Mouse (Mus musculus) neural tube, embryonic 11.5 days (tissue): ENCODE measurements around the gene Prcp. TPM values are rescaled to one million over a fixed set of nuclear protein-coding genes. Genes with fewer than 3 reads are reported as not detected.

Experiments
- ATAC-seq: fragments of 200-750 bp; cut with Nextera tagmentation; 2 replicates; pipeline ENCODE4 v1.8.0; 2017; ENCODE audit warnings: moderate number of reproducible peaks, mild to moderate bottlenecking, moderate TSS enrichment, moderate library complexity; ENCODE audit not compliant: insufficient read depth, low FRiP score, low TSS enrichment
- DNase-seq: peaks from one replicate; pipeline ENCODE4 v3.0.0-alpha.2; 2015; ENCODE audit warnings: low spot score
- H3K27ac ChIP-seq: fragments of 300-500 bp; sonication (generic); 2 replicates; pipeline ENCODE4 v1.5.1; 2014; ENCODE audit warnings: low read depth, mild to moderate bottlenecking, low read length
- H3K27me3 ChIP-seq: fragments of 300-500 bp; sonication (generic); 2 replicates; pipeline ENCODE4 v1.6.1; 2014; ENCODE audit warnings: mild to moderate bottlenecking, low read length, mixed read lengths; ENCODE audit not compliant: control insufficient read depth, insufficient read depth
- H3K36me3 ChIP-seq: fragments of 300-500 bp; sonication (generic); 2 replicates; pipeline ENCODE4 v1.6.1; 2014; ENCODE audit warnings: mild to moderate bottlenecking, low read length, moderate library complexity, mixed read lengths; ENCODE audit not compliant: control insufficient read depth, insufficient read depth
- H3K4me1 ChIP-seq: fragments of 300-500 bp; sonication (generic); 2 replicates; pipeline ENCODE4 v1.6.1; 2014; ENCODE audit warnings: low read length, mixed read lengths; ENCODE audit not compliant: control insufficient read depth, insufficient read depth
- H3K4me2 ChIP-seq: fragments of 300-500 bp; sonication (generic); 2 replicates; pipeline ENCODE4 v1.6.1; 2014; ENCODE audit warnings: low read depth, mild to moderate bottlenecking, moderate library complexity
- H3K4me3 ChIP-seq: fragments of 300-500 bp; sonication (generic); 2 replicates; pipeline ENCODE4 v1.5.1; 2014; ENCODE audit warnings: low read depth, low read length
- H3K9ac ChIP-seq: fragments of 300-500 bp; sonication (generic); 2 replicates; pipeline ENCODE4 v1.6.1; 2014; ENCODE audit warnings: mild to moderate bottlenecking, low read length
- H3K9me3 ChIP-seq: fragments of 300-500 bp; sonication (generic); 2 replicates; pipeline ENCODE4 v1.6.1; 2016; ENCODE audit warnings: low read length; ENCODE audit not compliant: control insufficient read depth
- WGBS: fragments of 180-500 bp; shearing (Covaris S2); extraction: QIAGEN DNeasy Blood & Tissue Kit; methylation state at CpG from one replicate; pipeline ENCODE4 v1.1.7; 2014; 5-methylcytosine and 5-hydroxymethylcytosine counted together
- polyA plus RNA-seq: library from polyadenylated mRNA; unstranded; fragments of >200 nt; fragmentation: Nextera tagmentation; extraction: Ambion mirVana; gene quantifications from 2 replicates; pipeline ENCODE4 v1.2.1, GENCODE M21; 2014

The Prcp gene
- polyA plus RNA-seq, 1 experiment from 2014 or later, result 18.4 TPM

- Histone ChIP-seq H3K4me2 (no peak overlapping the region), H3K36me3 (no peaks in the 10 kb centered on the region), H3K4me1 (no peaks in the 10 kb centered on the region), H3K9ac (no peak overlapping the region), H3K27me3 (no peaks in the 10 kb centered on the region), H3K9me3 (no peaks in the 10 kb centered on the region), H3K4me3 (no peak overlapping the region), H3K27ac (no peak overlapping the region)
- ATAC-seq (no peak), DNase-seq (no peak)
- WGBS, result 90% methylated on average over 9 of the region's 9 CpGs
These were observed 9.8 kb downstream of the Prcp start for GRCm38 (mm10) chr7:92883850-92884716.

GRCm38 (mm10) chr7:92884998-92885660, 10.9 kb downstream of the Prcp start:
- 88% methylated on average over 6 of the region's 6 CpGs for WGBS
- DNase-seq (no peak), ATAC-seq (no peak)
- H3K9me3 ChIP-seq, result no peaks in the 10 kb centered on the region
- no peaks in the 10 kb centered on the region for H3K4me1 ChIP-seq
- H3K9ac ChIP-seq, result no peak overlapping the region
- H3K27me3 ChIP-seq, result no peaks in the 10 kb centered on the region
- H3K27ac ChIP-seq, result no peak overlapping the region
- no peak overlapping the region for H3K4me3 ChIP-seq
- H3K4me2 ChIP-seq, result no peak overlapping the region
- H3K36me3 ChIP-seq, result no peaks in the 10 kb centered on the region

GRCm38 (mm10) chr7:92886801-92887200, 12.5 kb downstream of the Prcp start:
- H3K9me3 ChIP-seq, result no peaks in the 10 kb centered on the region
- no peaks in the 10 kb centered on the region for H3K27me3 ChIP-seq
- WGBS, result 71% methylated on average over 7 of the region's 7 CpGs
- no peaks in the 10 kb centered on the region for H3K4me1 ChIP-seq
- H3K36me3 ChIP-seq, result no peaks in the 10 kb centered on the region
- no peak overlapping the region for H3K4me2 ChIP-seq
- no peak overlapping the region for H3K27ac ChIP-seq
- DNase-seq (no peak), ATAC-seq (no peak)
- H3K9ac ChIP-seq, result no peak overlapping the region
- no peak overlapping the region for H3K4me3 ChIP-seq

- no peaks in the 10 kb centered on the region for H3K27me3 ChIP-seq
- no peak for ATAC-seq
- H3K27ac ChIP-seq, result no peak overlapping the region
- H3K9ac ChIP-seq, result no peak overlapping the region
- H3K4me1 ChIP-seq, result no peaks in the 10 kb centered on the region
- no peaks in the 10 kb centered on the region for H3K9me3 ChIP-seq
- 93% methylated on average over 5 of the region's 5 CpGs for WGBS
- no peak overlapping the region for H3K4me2 ChIP-seq
- H3K36me3 ChIP-seq, result no peaks in the 10 kb centered on the region
- no peak for DNase-seq
- no peak overlapping the region for H3K4me3 ChIP-seq
These were observed 13.0 kb downstream of the Prcp start for GRCm38 (mm10) chr7:92887230-92887629.

- Histone ChIP-seq H3K9ac (no peak overlapping the region), H3K4me1 (no peaks in the 10 kb centered on the region), H3K27me3 (no peaks in the 10 kb centered on the region), H3K9me3 (no peaks in the 10 kb centered on the region), H3K36me3 (no peaks in the 10 kb centered on the region), H3K4me3 (no peak overlapping the region), H3K27ac (no peak overlapping the region), H3K4me2 (no peak overlapping the region)
- no peak; the same call in 1 of the 2 replicates for ATAC-seq
- WGBS, result 25% methylated on average over 1 of the region's 1 CpGs
- DNase-seq, result no peak
These were observed 15.9 kb downstream of the Prcp start for GRCm38 (mm10) chr7:92890211-92890610.

GRCm38 (mm10) chr7:92890618-92891230, 16.5 kb downstream of the Prcp start:
- H3K4me1 ChIP-seq, result no peaks in the 10 kb centered on the region
- H3K27ac ChIP-seq, result no peak overlapping the region
- no peak overlapping the region for H3K4me2 ChIP-seq
- DNase-seq, result no peak
- 41% methylated on average over 4 of the region's 4 CpGs for WGBS
- no peak for ATAC-seq
- no peaks in the 10 kb centered on the region for H3K27me3 ChIP-seq
- no peak overlapping the region for H3K9ac ChIP-seq
- no peaks in the 10 kb centered on the region for H3K9me3 ChIP-seq
- H3K4me3 ChIP-seq, result no peak overlapping the region
- H3K36me3 ChIP-seq, result no peaks in the 10 kb centered on the region

- Histone ChIP-seq H3K4me2 (no peak overlapping the region), H3K4me1 (no peaks in the 10 kb centered on the region), H3K36me3 (no peaks in the 10 kb centered on the region), H3K4me3 (no peak overlapping the region), H3K9me3 (no peaks in the 10 kb centered on the region), H3K27me3 (no peaks in the 10 kb centered on the region), H3K27ac (no peak overlapping the region), H3K9ac (no peak overlapping the region)
- no peak for ATAC-seq
- DNase-seq, result no peak
- 49% methylated on average over 3 of the region's 3 CpGs for WGBS
These were observed 19.2 kb downstream of the Prcp start for GRCm38 (mm10) chr7:92893478-92893877.

GRCm38 (mm10) chr7:92896036-92896435, 21.8 kb downstream of the Prcp start:
- Histone ChIP-seq H3K27me3 (no peaks in the 10 kb centered on the region), H3K4me1 (no peaks in the 10 kb centered on the region), H3K9me3 (no peaks in the 10 kb centered on the region), H3K4me2 (no peak overlapping the region), H3K4me3 (no peak overlapping the region), H3K27ac (no peak overlapping the region), H3K9ac (no peak overlapping the region), H3K36me3 (no peaks in the 10 kb centered on the region)
- ATAC-seq, result no peak
- WGBS, result 88% methylated on average over 5 of the region's 5 CpGs
- no peak for DNase-seq
